Mouse (Mus musculus): ENCODE results near the gene Sox5. TPM values are rescaled to one million over a fixed set of nuclear protein-coding genes. Genes with fewer than 3 reads are reported as not detected.
"Not testable (repeated sequence)": the region's sequence is repeated elsewhere in the genome, so short reads cannot be mapped to it uniquely, and the experiment has no call there.

The Sox5 gene
- polyA plus RNA-seq, 1 experiment from 2014 or later, result 29.7 TPM

- DNase-seq (no peak), ATAC-seq (ENCODE audit: low FRiP score, low TSS enrichment) (no peak)
- peaks cover 27% of the 10 kb centered on the region for H3K4me1 ChIP-seq (ENCODE audit: control insufficient read depth, insufficient read depth, low read length)
- no peak overlapping the region for H3K4me2 ChIP-seq (ENCODE audit: low read length)
- H3K4me3 ChIP-seq (replicated peaks; ENCODE audit: low read depth, low read length), result no peak overlapping the region
- no peak overlapping the region for H3K27ac ChIP-seq (replicated peaks; ENCODE audit: low read depth, low read length)
- no peaks in the 10 kb centered on the region for H3K9me3 ChIP-seq (ENCODE audit: control insufficient read depth, low read length)
- H3K27me3 ChIP-seq (ENCODE audit: control insufficient read depth, insufficient read depth, low read length), result no peaks in the 10 kb centered on the region
- H3K36me3 ChIP-seq (ENCODE audit: control insufficient read depth, insufficient read depth, low read length), result no peaks in the 10 kb centered on the region
- WGBS, result 84% methylated on average over 5 of the region's 5 CpGs
- no peak overlapping the region for H3K9ac ChIP-seq (replicated peaks; ENCODE audit: low read length)
Observed at GRCm38 (mm10) chr6:144201402-144202040, 580.3 kb downstream of the Sox5 start.

GRCm38 (mm10) chr6:144197209-144198119 is 584.3 kb downstream of the Sox5 start:
- ATAC-seq (ENCODE audit: low FRiP score, low TSS enrichment), result no peak
- 72% methylated on average over 16 of the region's 16 CpGs for WGBS
- H3K9me3 ChIP-seq (ENCODE audit: control insufficient read depth, low read length), result no peaks in the 10 kb centered on the region
- no peak overlapping the region for H3K9ac ChIP-seq (replicated peaks; ENCODE audit: low read length)
- H3K4me3 ChIP-seq (replicated peaks; ENCODE audit: low read depth, low read length), result no peak overlapping the region
- no peaks in the 10 kb centered on the region for H3K36me3 ChIP-seq (ENCODE audit: control insufficient read depth, insufficient read depth, low read length)
- no peaks in the 10 kb centered on the region for H3K27me3 ChIP-seq (ENCODE audit: control insufficient read depth, insufficient read depth, low read length)
- H3K4me1 ChIP-seq (ENCODE audit: control insufficient read depth, insufficient read depth, low read length), result peaks cover 7% of the 10 kb centered on the region; the same call in 1 of the 2 replicates
- H3K4me2 ChIP-seq (ENCODE audit: low read length), result no peak overlapping the region
- DNase-seq, result no peak
- H3K27ac ChIP-seq (replicated peaks; ENCODE audit: low read depth, low read length), result no peak overlapping the region

GRCm38 (mm10) chr6:144195934-144196333 is 585.8 kb downstream of the Sox5 start:
- H3K27me3 ChIP-seq (ENCODE audit: control insufficient read depth, insufficient read depth, low read length), result no peaks in the 10 kb centered on the region
- no peak overlapping the region for H3K27ac ChIP-seq (replicated peaks; ENCODE audit: low read depth, low read length)
- DNase-seq (no peak), ATAC-seq (ENCODE audit: low FRiP score, low TSS enrichment) (no peak)
- H3K9me3 ChIP-seq (ENCODE audit: control insufficient read depth, low read length), result 0 out of 2 replicates have a peak, but pooled peaks cover 4% of the 10 kb centered on the region
- no peak overlapping the region for H3K4me2 ChIP-seq (ENCODE audit: low read length)
- H3K4me3 ChIP-seq (replicated peaks; ENCODE audit: low read depth, low read length), result no peak overlapping the region
- H3K4me1 ChIP-seq (ENCODE audit: control insufficient read depth, insufficient read depth, low read length), result peaks cover 3% of the 10 kb centered on the region; the same call in 1 of the 2 replicates
- no peaks in the 10 kb centered on the region for H3K36me3 ChIP-seq (ENCODE audit: control insufficient read depth, insufficient read depth, low read length)
- H3K9ac ChIP-seq (replicated peaks; ENCODE audit: low read length), result no peak overlapping the region
- whole genome bisulfite sequencing, result 74% methylated on average over 14 of the region's 14 CpGs

- Histone ChIP-seq H3K27me3 (ENCODE audit: control insufficient read depth, insufficient read depth, low read length) (no peaks in the 10 kb centered on the region), H3K4me3 (replicated peaks; ENCODE audit: low read depth, low read length) (no peak overlapping the region), H3K9me3 (ENCODE audit: control insufficient read depth, low read length) (no peaks in the 10 kb centered on the region), H3K4me2 (ENCODE audit: low read length) (no peak overlapping the region), H3K9ac (replicated peaks; ENCODE audit: low read length) (no peak overlapping the region), H3K4me1 (ENCODE audit: control insufficient read depth, insufficient read depth, low read length) (peaks cover 9% of the 10 kb centered on the region), H3K36me3 (ENCODE audit: control insufficient read depth, insufficient read depth, low read length) (no peaks in the 10 kb centered on the region), H3K27ac (replicated peaks; ENCODE audit: low read depth, low read length) (no peak overlapping the region)
- 83% methylated on average over 3 of the region's 3 CpGs for whole genome bisulfite sequencing
- DNase-seq (no peak), ATAC-seq (ENCODE audit: low FRiP score, low TSS enrichment) (no peak)
Observed at GRCm38 (mm10) chr6:144183087-144183486, 598.7 kb downstream of the Sox5 start.

GRCm38 (mm10) chr6:144182429-144182828 is 599.3 kb downstream of the Sox5 start:
- not testable (repeated sequence) for H3K9ac ChIP-seq (replicated peaks; ENCODE audit: low read length); H3K27ac ChIP-seq (replicated peaks; ENCODE audit: low read depth, low read length); H3K4me1 ChIP-seq (ENCODE audit: control insufficient read depth, insufficient read depth, low read length); H3K9me3 ChIP-seq (ENCODE audit: control insufficient read depth, low read length); DNase-seq; H3K27me3 ChIP-seq (ENCODE audit: control insufficient read depth, insufficient read depth, low read length); H3K4me2 ChIP-seq (ENCODE audit: low read length); ATAC-seq (ENCODE audit: low FRiP score, low TSS enrichment); H3K36me3 ChIP-seq (ENCODE audit: control insufficient read depth, insufficient read depth, low read length); H3K4me3 ChIP-seq (replicated peaks; ENCODE audit: low read depth, low read length)
- WGBS, result 96% methylated on average over 13 of the region's 13 CpGs

GRCm38 (mm10) chr6:144181083-144181866 is 600.5 kb downstream of the Sox5 start:
- Histone ChIP-seq H3K4me1 (ENCODE audit: control insufficient read depth, insufficient read depth, low read length) (peaks cover 9% of the 10 kb centered on the region), H3K4me2 (ENCODE audit: low read length) (peak overlapping the region; percentile 41), H3K27me3 (ENCODE audit: control insufficient read depth, insufficient read depth, low read length) (no peaks in the 10 kb centered on the region), H3K9ac (replicated peaks; ENCODE audit: low read length) (peak overlapping the region; percentile 31; the same call in 1 of the 2 replicates), H3K36me3 (ENCODE audit: control insufficient read depth, insufficient read depth, low read length) (no peaks in the 10 kb centered on the region), H3K4me3 (replicated peaks; ENCODE audit: low read depth, low read length) (peak overlapping the region; percentile 7; the same call in 1 of the 2 replicates), H3K9me3 (ENCODE audit: control insufficient read depth, low read length) (no peaks in the 10 kb centered on the region), H3K27ac (replicated peaks; ENCODE audit: low read depth, low read length) (peak overlapping the region; percentile 41; the same call in 1 of the 2 replicates)
- WGBS, result 40% methylated on average over 12 of the region's 12 CpGs
- ATAC-seq (ENCODE audit: low FRiP score, low TSS enrichment) (no peak), DNase-seq (peak; percentile 39)

- Histone ChIP-seq H3K27ac (replicated peaks; ENCODE audit: low read depth, low read length) (no peak overlapping the region), H3K9ac (replicated peaks; ENCODE audit: low read length) (no peak overlapping the region), H3K27me3 (ENCODE audit: control insufficient read depth, insufficient read depth, low read length) (no peaks in the 10 kb centered on the region), H3K4me2 (ENCODE audit: low read length) (no peak overlapping the region), H3K4me1 (ENCODE audit: control insufficient read depth, insufficient read depth, low read length) (peaks cover 17% of the 10 kb centered on the region), H3K9me3 (ENCODE audit: control insufficient read depth, low read length) (no peaks in the 10 kb centered on the region), H3K4me3 (replicated peaks; ENCODE audit: low read depth, low read length) (no peak overlapping the region), H3K36me3 (ENCODE audit: control insufficient read depth, insufficient read depth, low read length) (no peaks in the 10 kb centered on the region)
- no peak for ATAC-seq (ENCODE audit: low FRiP score, low TSS enrichment)
- no peak for DNase-seq
- WGBS, result 84% methylated on average over 3 of the region's 3 CpGs
Observed at GRCm38 (mm10) chr6:144179111-144179510, 602.7 kb downstream of the Sox5 start.

- Histone ChIP-seq H3K27me3 (ENCODE audit: control insufficient read depth, insufficient read depth, low read length) (no peaks in the 10 kb centered on the region), H3K9ac (replicated peaks; ENCODE audit: low read length) (no peak overlapping the region), H3K36me3 (ENCODE audit: control insufficient read depth, insufficient read depth, low read length) (no peaks in the 10 kb centered on the region), H3K4me1 (ENCODE audit: control insufficient read depth, insufficient read depth, low read length) (peaks cover 17% of the 10 kb centered on the region), H3K9me3 (ENCODE audit: control insufficient read depth, low read length) (no peaks in the 10 kb centered on the region), H3K27ac (replicated peaks; ENCODE audit: low read depth, low read length) (no peak overlapping the region), H3K4me2 (ENCODE audit: low read length) (no peak overlapping the region), H3K4me3 (replicated peaks; ENCODE audit: low read depth, low read length) (no peak overlapping the region)
- WGBS, result 89% methylated on average over 5 of the region's 5 CpGs
- ATAC-seq (ENCODE audit: low FRiP score, low TSS enrichment), result no peak
- no peak for DNase-seq
Observed at GRCm38 (mm10) chr6:144176674-144177073, 605.1 kb downstream of the Sox5 start.

Data from midbrain, embryonic 14.5 days (tissue).